Comparison of ENCODE assay signal across 35 mouse cellular contexts in genomic region chr1:34505307-34505706, GRCm38 (mm10). TPM values are rescaled to one million over a fixed set of nuclear protein-coding genes. Genes with fewer than 3 reads are reported as not detected.
DNase-seq lines count a peak whose midpoint lies in the region; ATAC-seq and TF ChIP-seq lines count a peak whose summit lies in the region.
"Had no signal": no experiment of that assay in that cellular context is flagged by ENCODE, and none has a peak within 500 bp of the region (broad histone marks: within the 10 kb centered on the region; RNA-seq: fewer than 3 reads in every experiment).

No protein-coding gene starts in this region.

- no peak overlapping the region for H3K4me3 ChIP-seq in hindbrain, postnatal 0 days (ENCODE audit: low read length)
- H3K4me3 ChIP-seq in hindbrain, embryonic 14.5 days (replicated peaks; ENCODE audit: low read length): no peak overlapping the region
- no peak overlapping the region for H3K4me3 ChIP-seq in kidney, postnatal 0 days (replicated peaks; ENCODE audit: low read depth, low read length)
- H3K4me3 ChIP-seq in midbrain, embryonic 16.5 days (ENCODE audit: low read depth, low read length): no peak overlapping the region
- no peak overlapping the region for H3K4me3 ChIP-seq in midbrain, embryonic 13.5 days (replicated peaks)
- H3K4me3 ChIP-seq in embryonic facial prominence, embryonic 15.5 days (replicated peaks): no peak overlapping the region
- H3K4me3 ChIP-seq: hindbrain, embryonic 12.5 days; limb, embryonic 12.5 days; liver, embryonic 12.5 days had no signal

- H3K4me2 ChIP-seq in hindbrain, postnatal 0 days (ENCODE audit: low read depth, low read length): no peak overlapping the region
- no peak overlapping the region for H3K4me2 ChIP-seq in hindbrain, embryonic 14.5 days (replicated peaks)
- H3K4me2 ChIP-seq in kidney, postnatal 0 days (ENCODE audit: low read length): no peak overlapping the region
- H3K4me2 ChIP-seq in midbrain, embryonic 16.5 days (ENCODE audit: low read length): no peak overlapping the region
- no peak overlapping the region for H3K4me2 ChIP-seq in midbrain, embryonic 13.5 days (replicated peaks)
- no peak overlapping the region for H3K4me2 ChIP-seq in embryonic facial prominence, embryonic 15.5 days (replicated peaks)
- H3K4me2 ChIP-seq: hindbrain, embryonic 12.5 days; limb, embryonic 12.5 days; liver, embryonic 12.5 days had no signal

- H3K27ac ChIP-seq in hindbrain, postnatal 0 days: no peak overlapping the region
- no peak overlapping the region for H3K27ac ChIP-seq in hindbrain, embryonic 14.5 days
- no peak overlapping the region for H3K27ac ChIP-seq in kidney, postnatal 0 days
- no peak overlapping the region for H3K27ac ChIP-seq in midbrain, embryonic 16.5 days (ENCODE audit: low read length)
- H3K27ac ChIP-seq in midbrain, embryonic 13.5 days: no peak overlapping the region
- H3K27ac ChIP-seq in embryonic facial prominence, embryonic 15.5 days (replicated peaks): no peak overlapping the region
- H3K27ac ChIP-seq: hindbrain, embryonic 12.5 days; limb, embryonic 12.5 days; liver, embryonic 12.5 days; macrophage had no signal

- TF ChIP-seq CTCF in hindbrain, postnatal 0 days (IDR thresholded peaks at IDR 0.05; ENCODE audit: low read depth): no peak
- TF ChIP-seq CTCF in kidney, postnatal 0 days (IDR thresholded peaks at IDR 0.05; ENCODE audit: low read depth): no peak

- H3K4me1 ChIP-seq in hindbrain, postnatal 0 days (ENCODE audit: insufficient read depth, low read length): no peaks in the 10 kb centered on the region
- no peaks in the 10 kb centered on the region for H3K4me1 ChIP-seq in hindbrain, embryonic 14.5 days (replicated peaks; ENCODE audit: control insufficient read depth, insufficient read depth, low read length)
- no peaks in the 10 kb centered on the region for H3K4me1 ChIP-seq in kidney, postnatal 0 days (replicated peaks; ENCODE audit: insufficient read depth, low read length)
- peaks cover 1% of the 10 kb centered on the region; the same call in 1 of the 2 replicates for H3K4me1 ChIP-seq in midbrain, embryonic 16.5 days (ENCODE audit: control insufficient read depth, insufficient read depth, low read length)
- no peaks in the 10 kb centered on the region for H3K4me1 ChIP-seq in midbrain, embryonic 13.5 days (replicated peaks)
- H3K4me1 ChIP-seq in embryonic facial prominence, embryonic 15.5 days: no peaks in the 10 kb centered on the region
- H3K4me1 ChIP-seq: hindbrain, embryonic 12.5 days had no signal

- no peaks in the 10 kb centered on the region for H3K36me3 ChIP-seq in hindbrain, postnatal 0 days (ENCODE audit: insufficient read depth, low read length)
- no peaks in the 10 kb centered on the region for H3K36me3 ChIP-seq in hindbrain, embryonic 14.5 days (replicated peaks; ENCODE audit: control insufficient read depth, insufficient read depth)
- H3K36me3 ChIP-seq in kidney, postnatal 0 days (ENCODE audit: insufficient read depth, low read length): no peaks in the 10 kb centered on the region
- no peaks in the 10 kb centered on the region for H3K36me3 ChIP-seq in midbrain, embryonic 16.5 days (ENCODE audit: control insufficient read depth, insufficient read depth, low read length)
- H3K36me3 ChIP-seq in midbrain, embryonic 13.5 days: no peaks in the 10 kb centered on the region
- H3K36me3 ChIP-seq in embryonic facial prominence, embryonic 15.5 days: no peaks in the 10 kb centered on the region
- H3K36me3 ChIP-seq: hindbrain, embryonic 12.5 days; limb, embryonic 12.5 days; liver, embryonic 12.5 days had no signal

- no peak for DNase-seq in hindbrain, postnatal 0 days (ENCODE audit: low spot score)
- DNase-seq in hindbrain, embryonic 14.5 days (ENCODE audit: low spot score): no peak
- peak; percentile 15 for DNase-seq in kidney, postnatal 0 days (ENCODE audit: low spot score)
- no peak for DNase-seq in kidney, postnatal 14 days
- no peak for DNase-seq in embryo, embryonic 11 days
- DNase-seq: adrenal gland, adult 2 months; adrenal gland, postnatal 36 days; B cell, adult 2 months; cerebellum, adult 18-20 months; cerebellum, postnatal 14 days; gastrocnemius, postnatal 14 days; kidney, adult 2 months; layer of hippocampus, postnatal 36 days; liver, postnatal 0 days had no signal

- H3K27me3 ChIP-seq in hindbrain, postnatal 0 days (ENCODE audit: insufficient read depth, low read length): no peaks in the 10 kb centered on the region
- H3K27me3 ChIP-seq in hindbrain, embryonic 14.5 days (ENCODE audit: control insufficient read depth, insufficient read depth, low read length): no peaks in the 10 kb centered on the region
- H3K27me3 ChIP-seq in kidney, postnatal 0 days (ENCODE audit: insufficient read depth, low read length): no peaks in the 10 kb centered on the region
- H3K27me3 ChIP-seq in midbrain, embryonic 16.5 days (ENCODE audit: control insufficient read depth, insufficient read depth, low read depth, low read length): no peaks in the 10 kb centered on the region
- H3K27me3 ChIP-seq in midbrain, embryonic 13.5 days: no peaks in the 10 kb centered on the region
- no peaks in the 10 kb centered on the region for H3K27me3 ChIP-seq in embryonic facial prominence, embryonic 15.5 days
- H3K27me3 ChIP-seq: CH12.LX; hindbrain, embryonic 12.5 days; limb, embryonic 12.5 days; liver, embryonic 12.5 days had no signal

- no peaks in the 10 kb centered on the region for H3K9me3 ChIP-seq in hindbrain, postnatal 0 days (ENCODE audit: low read length)
- no peaks in the 10 kb centered on the region for H3K9me3 ChIP-seq in hindbrain, embryonic 14.5 days (ENCODE audit: control insufficient read depth, low read length)
- no peaks in the 10 kb centered on the region for H3K9me3 ChIP-seq in kidney, postnatal 0 days (replicated peaks; ENCODE audit: low read length)
- no peaks in the 10 kb centered on the region for H3K9me3 ChIP-seq in midbrain, embryonic 16.5 days (replicated peaks; ENCODE audit: control insufficient read depth, low read length, poor library complexity, severe bottlenecking)
- no peaks in the 10 kb centered on the region for H3K9me3 ChIP-seq in midbrain, embryonic 13.5 days
- no peaks in the 10 kb centered on the region for H3K9me3 ChIP-seq in embryonic facial prominence, embryonic 15.5 days (replicated peaks)
- H3K9me3 ChIP-seq: hindbrain, embryonic 12.5 days; limb, embryonic 12.5 days; liver, embryonic 12.5 days had no signal

- no peak overlapping the region for H3K9ac ChIP-seq in hindbrain, postnatal 0 days (replicated peaks; ENCODE audit: low read length)
- H3K9ac ChIP-seq in hindbrain, embryonic 14.5 days: no peak overlapping the region
- no peak overlapping the region for H3K9ac ChIP-seq in kidney, postnatal 0 days (ENCODE audit: low read depth, low read length)
- H3K9ac ChIP-seq in midbrain, embryonic 16.5 days (ENCODE audit: low read depth, low read length): no peak overlapping the region
- no peak overlapping the region for H3K9ac ChIP-seq in midbrain, embryonic 13.5 days (replicated peaks)
- H3K9ac ChIP-seq in embryonic facial prominence, embryonic 15.5 days: no peak overlapping the region
- H3K9ac ChIP-seq: hindbrain, embryonic 12.5 days; limb, embryonic 12.5 days; liver, embryonic 12.5 days; liver, postnatal 0 days had no signal

- WGBS in hindbrain, postnatal 0 days: 70% methylated on average over 7 of the region's 7 CpGs
- WGBS in hindbrain, embryonic 14.5 days: 66% methylated on average over 7 of the region's 7 CpGs
- WGBS in kidney, postnatal 0 days: 48% methylated on average over 7 of the region's 7 CpGs
- 72% methylated on average over 7 of the region's 7 CpGs for whole genome bisulfite sequencing in midbrain, embryonic 16.5 days
- WGBS in midbrain, embryonic 13.5 days: 68% methylated on average over 7 of the region's 7 CpGs
- 62% methylated on average over 7 of the region's 7 CpGs for WGBS in embryonic facial prominence, embryonic 15.5 days

- ATAC-seq in hindbrain, postnatal 0 days: 0 out of 2 replicates have a peak, but pooled peaks have one; percentile 10
- ATAC-seq in hindbrain, embryonic 14.5 days (ENCODE audit: low FRiP score): no peak
- ATAC-seq in kidney, postnatal 0 days (replicated peaks; ENCODE audit: low FRiP score, low read depth): 0 out of 2 replicates have a peak, but pooled peaks have one; percentile 43
- ATAC-seq in midbrain, embryonic 16.5 days: 0 out of 2 replicates have a peak, but pooled peaks have one; percentile 25
- no peak for ATAC-seq in midbrain, embryonic 13.5 days
- ATAC-seq in embryonic facial prominence, embryonic 15.5 days (ENCODE audit: insufficient number of reproducible peaks, low FRiP score, low TSS enrichment, low read depth): 0 out of 2 replicates have a peak, but pooled peaks have one; percentile 17
- ATAC-seq: activated CD4-positive, CD25-positive, alpha-beta regulatory T cell, adult 4 months; forebrain, embryonic 14.5 days; liver, embryonic 12.5 days; liver, postnatal 0 days had no signal

RNA-seq across cellular contexts. Expression of gene Prss39, which starts 7.1 kb away (rescaled TPM):
- not detected in 2 replicates for total RNA-seq in hindbrain, postnatal 0 days (2014; rRNA removed)
- polyA plus RNA-seq in hindbrain, postnatal 0 days (2015; fragmentation: Nextera tagmentation; extraction: Ambion mirVana): not detected in 2 replicates
- polyA plus RNA-seq in hindbrain, embryonic 14.5 days (2014; fragmentation: Nextera tagmentation; extraction: Ambion mirVana): not detected in 2 replicates
- not detected in 2 replicates for polyA plus RNA-seq in kidney, postnatal 0 days (2015; fragmentation: Nextera tagmentation; extraction: Ambion mirVana)
- polyA plus RNA-seq in midbrain, embryonic 16.5 days (2015; fragmentation: Nextera tagmentation; extraction: Ambion mirVana): not detected in 2 replicates
- polyA plus RNA-seq in midbrain, embryonic 13.5 days (2015; fragmentation: Nextera tagmentation; extraction: Ambion mirVana): not detected in 2 replicates
- not detected in 2 replicates for polyA plus RNA-seq in embryonic facial prominence, embryonic 15.5 days (2015; fragmentation: Nextera tagmentation; extraction: Ambion mirVana)
- total RNA-seq: adrenal gland, adult 2 months; adrenal gland, postnatal 36 days; CH12.LX; ES-E14; gastrocnemius, postnatal 14 days; heart, postnatal 25 days; layer of hippocampus, postnatal 36 days; monocyte, adult 5-6 weeks had no signal
- polyA plus RNA-seq: adrenal gland, adult 2 months; brain, embryonic 14.5 days; embryonic facial prominence, embryonic 14.5 days; forebrain, embryonic 14.5 days; heart, embryonic 14.5 days; hindbrain, embryonic 12.5 days; limb, embryonic 12.5 days; liver, embryonic 12.5 days; liver, postnatal 0 days; lung, embryonic 16.5 days; macrophage; neural tube, embryonic 14.5 days had no signal

RNA-seq across cellular contexts. Expression of gene Cfc1, which starts 30.1 kb away (rescaled TPM):
- total RNA-seq in hindbrain, postnatal 0 days (2014; rRNA removed): 1.2 TPM in 1 of 2 replicates, not detected in the other
- 0.30 and 0.36 TPM in 2 replicates for polyA plus RNA-seq in hindbrain, postnatal 0 days (2015; fragmentation: Nextera tagmentation; extraction: Ambion mirVana)
- 0.19 and 0.20 TPM in 2 replicates for polyA plus RNA-seq in hindbrain, embryonic 14.5 days (2014; fragmentation: Nextera tagmentation; extraction: Ambion mirVana)
- polyA plus RNA-seq in kidney, postnatal 0 days (2015; fragmentation: Nextera tagmentation; extraction: Ambion mirVana): 0.13 and 0.14 TPM in 2 replicates
- polyA plus RNA-seq in midbrain, embryonic 16.5 days (2015; fragmentation: Nextera tagmentation; extraction: Ambion mirVana): 0.60 TPM in 1 of 2 replicates, not detected in the other
- polyA plus RNA-seq in midbrain, embryonic 13.5 days (2015; fragmentation: Nextera tagmentation; extraction: Ambion mirVana): not detected in 2 replicates
- 0.75 and 1.3 TPM in 2 replicates for polyA plus RNA-seq in embryonic facial prominence, embryonic 15.5 days (2015; fragmentation: Nextera tagmentation; extraction: Ambion mirVana)
- total RNA-seq: adrenal gland, adult 2 months; adrenal gland, postnatal 36 days; CH12.LX; gastrocnemius, postnatal 14 days; granulocyte monocyte progenitor cell, adult 5-6 weeks; heart, postnatal 25 days; layer of hippocampus, postnatal 36 days; megakaryocyte-erythroid progenitor cell, adult 5-6 weeks; monocyte, adult 5-6 weeks had no signal
- polyA plus RNA-seq: activated CD4-positive, CD25-positive, alpha-beta regulatory T cell, adult 4 months; adrenal gland, adult 2 months; heart, embryonic 14.5 days; hindbrain, embryonic 12.5 days; kidney, adult 2 months; large intestine, adult 2 months; limb, embryonic 12.5 days; liver, embryonic 12.5 days; liver, postnatal 0 days; lung, embryonic 16.5 days; macrophage; neural tube, embryonic 14.5 days had no signal

RNA-seq across cellular contexts. Expression of gene Ptpn18, which starts 45.7 kb away (rescaled TPM):
- total RNA-seq in hindbrain, postnatal 0 days (2014; rRNA removed): 0.25 and 0.63 TPM in 2 replicates
- 6.7 and 6.9 TPM in 2 replicates for polyA plus RNA-seq in hindbrain, postnatal 0 days (2015; fragmentation: Nextera tagmentation; extraction: Ambion mirVana)
- polyA plus RNA-seq in hindbrain, embryonic 14.5 days (2014; fragmentation: Nextera tagmentation; extraction: Ambion mirVana): 5.5 and 6.8 TPM in 2 replicates
- 29.0 and 33.9 TPM in 2 replicates for polyA plus RNA-seq in kidney, postnatal 0 days (2015; fragmentation: Nextera tagmentation; extraction: Ambion mirVana)
- 2.9 and 3.4 TPM in 2 replicates for polyA plus RNA-seq in midbrain, embryonic 16.5 days (2015; fragmentation: Nextera tagmentation; extraction: Ambion mirVana)
- 6.0 and 6.2 TPM in 2 replicates for polyA plus RNA-seq in midbrain, embryonic 13.5 days (2015; fragmentation: Nextera tagmentation; extraction: Ambion mirVana)
- 19.3 and 21.0 TPM in 2 replicates for polyA plus RNA-seq in embryonic facial prominence, embryonic 15.5 days (2015; fragmentation: Nextera tagmentation; extraction: Ambion mirVana)

RNA-seq across cellular contexts. Expression of gene Prss40, which starts 55.4 kb away (rescaled TPM):
- not detected in 2 replicates for total RNA-seq in hindbrain, postnatal 0 days (2014; rRNA removed)
- 0.09 TPM in 1 of 2 replicates, not detected in the other for polyA plus RNA-seq in hindbrain, postnatal 0 days (2015; fragmentation: Nextera tagmentation; extraction: Ambion mirVana)
- not detected in 2 replicates for polyA plus RNA-seq in hindbrain, embryonic 14.5 days (2014; fragmentation: Nextera tagmentation; extraction: Ambion mirVana)
- not detected in 2 replicates for polyA plus RNA-seq in kidney, postnatal 0 days (2015; fragmentation: Nextera tagmentation; extraction: Ambion mirVana)
- polyA plus RNA-seq in midbrain, embryonic 16.5 days (2015; fragmentation: Nextera tagmentation; extraction: Ambion mirVana): 0.25 TPM in 1 of 2 replicates, not detected in the other
- not detected in 2 replicates for polyA plus RNA-seq in midbrain, embryonic 13.5 days (2015; fragmentation: Nextera tagmentation; extraction: Ambion mirVana)
- polyA plus RNA-seq in embryonic facial prominence, embryonic 15.5 days (2015; fragmentation: Nextera tagmentation; extraction: Ambion mirVana): not detected in 2 replicates
- total RNA-seq: adrenal gland, adult 2 months; adrenal gland, postnatal 36 days; CH12.LX; ES-E14; gastrocnemius, postnatal 14 days; granulocyte monocyte progenitor cell, adult 5-6 weeks; heart, postnatal 25 days; layer of hippocampus, postnatal 36 days; megakaryocyte-erythroid progenitor cell, adult 5-6 weeks; monocyte, adult 5-6 weeks had no signal
- polyA plus RNA-seq: adrenal gland, adult 2 months; brain, embryonic 14.5 days; embryonic facial prominence, embryonic 14.5 days; forebrain, embryonic 14.5 days; heart, embryonic 14.5 days; hindbrain, embryonic 12.5 days; kidney, adult 2 months; large intestine, adult 2 months; liver, embryonic 12.5 days; liver, postnatal 0 days; lung, embryonic 16.5 days; macrophage; neural tube, embryonic 14.5 days had no signal

Comparison
In these comparisons a context has a peak if more than half of its experiments do, and no peak if none do; other contexts are left out.
1. ATAC-seq: peak in hindbrain, postnatal 0 days (single experiment), kidney, postnatal 0 days (single experiment), midbrain, embryonic 16.5 days (single experiment) and embryonic facial prominence, embryonic 15.5 days (single experiment); none in hindbrain, embryonic 14.5 days (single experiment) and midbrain, embryonic 13.5 days (single experiment).